Mouse (Mus musculus): ENCODE data around the gene Mlec.
"Not testable (repeated sequence)": the region's sequence is repeated elsewhere in the genome, so short reads cannot be mapped to it uniquely, and the experiment has no call there.

The Mlec gene

DNA sequence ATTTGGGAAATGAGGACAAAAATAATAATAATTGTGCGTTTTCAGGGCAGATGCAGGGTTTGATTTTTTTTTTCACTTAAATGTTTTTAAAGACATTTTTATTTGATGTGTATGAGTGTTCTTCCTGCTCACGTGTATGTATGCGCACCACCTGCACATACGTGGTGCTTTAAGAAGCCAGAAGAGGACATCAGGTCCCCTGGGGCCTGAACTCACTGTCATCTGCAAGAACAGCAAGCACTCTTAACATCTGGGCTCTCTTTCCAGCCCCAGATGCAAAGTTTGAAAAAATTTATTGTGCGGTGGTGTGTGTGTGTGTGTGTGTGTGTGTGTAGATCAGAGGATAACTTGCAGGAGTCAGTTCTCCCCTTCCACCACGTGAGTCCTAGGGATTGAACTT, 19.9 kb upstream of the Mlec start:
- no peak for DNase-seq

DNA sequence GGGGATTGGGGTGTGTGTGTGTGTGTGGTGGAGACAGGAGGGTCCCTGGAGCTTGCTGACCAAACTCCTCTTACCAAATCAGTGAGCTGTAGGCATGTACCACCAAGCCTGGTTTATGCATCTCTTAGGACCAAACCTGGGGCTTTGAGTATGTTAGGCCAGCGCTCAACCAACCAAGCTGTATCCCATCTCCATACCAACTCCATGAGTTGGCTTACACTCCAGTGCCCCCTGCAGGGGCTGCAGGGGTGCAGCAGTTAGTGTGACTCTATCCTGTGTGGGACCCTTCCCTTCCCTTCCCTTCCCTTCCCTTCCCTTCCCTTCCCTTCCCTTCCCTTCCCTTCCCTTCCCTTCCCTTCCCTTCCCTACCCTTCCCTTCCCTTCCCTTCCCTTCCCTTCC, 16.6 kb upstream of the Mlec start:
- no peak for DNase-seq

DNA sequence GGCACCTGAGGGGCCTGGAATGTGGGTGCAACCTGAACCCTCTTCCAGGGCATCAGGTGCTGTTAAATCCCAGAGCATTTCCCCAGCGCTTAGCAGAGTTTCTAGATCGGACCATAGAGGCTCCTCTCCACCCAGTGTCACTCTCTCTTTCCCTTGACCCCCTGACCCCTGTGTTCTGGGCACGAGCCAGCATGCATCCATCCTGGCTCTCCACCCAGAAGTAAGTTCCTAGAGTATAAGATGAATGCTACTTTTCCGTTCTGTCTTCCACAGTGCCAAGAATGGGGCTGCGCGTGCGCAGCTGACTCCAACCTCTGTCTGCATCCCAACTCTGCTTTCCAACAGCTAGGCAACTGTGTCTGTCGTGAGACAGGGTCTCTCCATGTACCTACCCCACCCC, 12.2 kb upstream of the Mlec start:
- DNase-seq, result peak; percentile 71

DNA sequence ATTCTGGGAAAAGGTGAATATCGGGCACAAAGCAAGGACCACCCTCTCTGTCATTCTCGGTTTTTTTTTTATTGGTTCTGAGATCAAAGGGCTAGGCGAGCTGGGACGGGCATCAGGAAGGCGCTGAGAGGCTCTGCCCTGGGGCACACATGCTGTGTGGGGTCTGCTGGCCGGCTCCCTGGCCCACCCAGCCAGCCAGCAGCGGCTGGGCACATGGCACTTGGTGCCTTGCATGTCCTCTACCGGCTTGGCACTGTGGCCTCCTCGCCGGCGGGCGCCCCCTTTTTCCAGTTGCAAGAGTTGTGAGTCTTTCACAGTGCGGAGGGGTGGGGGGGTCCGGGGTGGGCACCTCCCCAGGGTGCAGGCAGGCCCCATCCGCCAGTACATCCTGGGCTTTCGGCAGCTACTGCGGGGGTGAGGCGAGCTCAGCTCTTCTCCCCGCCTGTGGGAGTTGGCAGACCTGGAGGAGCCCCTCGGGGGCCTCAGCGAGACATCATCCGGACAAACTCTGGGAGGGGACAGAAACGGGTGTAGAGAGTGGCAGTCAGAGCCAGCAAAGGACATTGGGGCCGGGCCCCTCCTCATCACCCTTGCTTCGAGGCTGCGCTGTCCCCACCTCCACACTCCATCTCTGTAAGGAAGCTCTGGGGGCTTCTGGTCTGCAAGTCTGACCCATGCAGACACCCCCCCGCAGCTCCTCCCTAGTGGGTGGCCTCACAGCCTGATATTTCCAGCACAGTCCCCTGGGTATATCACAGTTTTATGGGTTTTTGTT, 10.8 kb upstream of the Mlec start:
- DNase-seq, result no peak

DNA sequence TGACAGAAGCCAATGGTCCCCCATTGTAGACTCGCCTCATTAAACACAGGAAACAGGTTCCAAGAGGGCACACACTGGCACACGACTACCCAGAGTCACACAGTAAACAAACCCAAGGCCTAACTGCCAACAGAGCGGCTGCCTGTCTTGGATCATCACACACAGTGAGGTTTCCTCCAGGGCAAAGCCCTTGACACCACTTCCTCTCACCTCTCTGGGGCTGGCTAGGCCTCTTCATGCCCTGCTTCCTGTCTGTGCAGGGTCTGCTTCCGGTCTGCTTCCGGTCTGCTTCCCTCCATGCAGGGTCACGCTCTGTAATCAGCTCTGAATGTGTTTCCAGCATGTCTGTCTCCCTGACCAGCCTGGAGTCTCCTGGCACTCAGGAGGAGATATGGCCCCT, 9.4 kb upstream of the Mlec start:
- DNase-seq, result no peak

DNA sequence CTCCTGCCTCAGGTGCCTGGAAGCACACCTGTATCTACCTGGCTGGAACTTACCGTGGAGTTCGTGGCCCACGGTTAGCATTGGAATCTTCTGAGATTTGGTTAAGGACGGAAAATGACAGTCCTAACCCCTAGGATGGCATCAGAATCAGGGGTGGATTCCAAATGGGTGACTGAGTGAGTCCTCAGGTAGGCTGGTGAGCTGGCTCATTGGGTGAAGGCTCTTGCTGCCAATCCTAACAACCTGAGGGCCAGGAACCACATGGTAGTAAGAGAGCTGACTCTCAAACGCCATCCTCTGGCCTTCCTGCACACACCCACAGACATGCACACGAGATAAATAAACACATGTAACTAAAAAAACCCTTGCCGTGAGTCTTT, 8.8 kb upstream of the Mlec start:
- DNase-seq, result no peak

DNA sequence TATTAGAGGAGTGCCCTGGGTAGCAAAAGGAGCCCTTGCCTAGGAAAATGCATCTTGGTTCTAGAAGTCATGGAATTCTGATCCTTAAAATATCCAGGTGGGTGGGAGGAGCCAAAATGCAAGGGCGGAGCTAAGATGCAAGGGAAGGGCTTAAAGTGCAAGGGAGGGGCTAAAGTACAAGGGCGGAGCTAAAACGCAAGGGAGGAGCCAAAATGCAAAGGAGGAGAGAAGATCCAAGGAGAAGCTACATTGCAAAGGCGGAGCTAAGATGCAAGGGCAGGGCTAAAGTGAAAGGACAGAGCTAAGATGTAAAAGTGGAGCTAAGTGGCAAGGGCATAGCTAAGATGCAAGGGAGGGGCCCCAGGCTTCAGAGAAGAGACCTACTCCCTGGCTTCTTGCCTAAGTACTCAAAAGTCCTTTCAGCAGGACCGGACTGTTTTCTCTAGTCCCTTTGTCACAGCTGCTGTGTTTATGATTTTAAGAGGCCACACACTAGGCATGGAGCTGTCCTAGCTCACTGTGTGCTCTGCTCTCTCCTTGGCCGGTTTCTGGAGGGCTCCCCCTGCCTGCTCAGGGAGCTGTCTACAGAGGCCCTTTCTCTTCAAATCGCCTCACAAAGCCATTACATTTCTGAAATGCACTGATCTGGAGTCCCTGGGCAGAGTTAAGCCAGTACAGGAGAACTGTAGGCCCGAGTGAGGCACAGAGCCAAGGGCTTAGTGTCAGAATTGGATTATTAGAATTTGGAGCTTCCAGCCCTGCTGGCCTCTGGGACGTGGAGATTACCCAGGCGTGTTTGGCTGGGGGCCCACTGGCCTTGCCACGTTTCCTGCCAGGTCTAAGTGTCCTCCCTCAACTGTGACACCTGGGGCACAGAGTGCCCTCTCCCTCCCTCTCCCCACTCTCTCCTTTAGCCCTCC, 8.2 kb upstream of the Mlec start:
- peak; percentile 72 for DNase-seq

DNA sequence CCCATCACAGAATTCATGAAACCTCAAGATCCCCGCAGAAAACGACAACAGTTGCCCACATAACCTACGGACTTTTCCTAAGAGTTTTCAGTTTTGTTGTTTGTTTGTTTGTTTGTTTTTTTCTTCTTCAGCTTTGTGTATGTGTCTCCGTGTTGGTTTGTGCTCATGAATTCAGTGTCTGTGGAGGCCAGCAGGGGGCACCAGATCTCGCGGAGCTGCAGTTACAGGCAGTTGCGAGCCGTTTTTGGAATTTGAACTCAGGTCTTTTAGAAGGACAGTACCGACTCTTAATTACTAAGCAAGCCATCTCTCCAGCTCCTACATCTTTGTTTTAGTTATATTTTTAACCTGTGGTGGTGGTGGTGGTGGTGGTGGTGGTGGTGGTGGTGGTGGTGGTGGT, 7.4 kb upstream of the Mlec start:
- DNase-seq, result no peak

DNA sequence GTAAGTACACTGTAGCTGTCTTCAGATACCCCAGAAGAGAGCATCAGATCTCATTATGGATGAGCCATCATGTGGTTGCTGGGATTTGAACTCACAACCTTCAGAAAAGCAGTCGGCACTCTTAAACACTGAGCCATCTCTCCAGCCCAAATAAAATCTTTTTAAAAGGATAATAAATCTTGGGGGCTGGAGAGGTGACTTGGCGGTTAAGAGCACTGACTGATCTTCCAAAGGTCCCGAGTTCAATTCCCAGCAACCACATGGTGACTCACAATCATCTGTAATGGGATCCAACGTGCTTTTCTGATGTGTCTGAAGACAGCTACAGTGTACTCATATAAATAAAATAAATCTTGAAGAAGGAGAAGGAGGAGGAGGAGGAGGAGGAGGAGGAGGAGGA, 6.5 kb upstream of the Mlec start:
- DNase-seq, result not testable (repeated sequence)

DNA sequence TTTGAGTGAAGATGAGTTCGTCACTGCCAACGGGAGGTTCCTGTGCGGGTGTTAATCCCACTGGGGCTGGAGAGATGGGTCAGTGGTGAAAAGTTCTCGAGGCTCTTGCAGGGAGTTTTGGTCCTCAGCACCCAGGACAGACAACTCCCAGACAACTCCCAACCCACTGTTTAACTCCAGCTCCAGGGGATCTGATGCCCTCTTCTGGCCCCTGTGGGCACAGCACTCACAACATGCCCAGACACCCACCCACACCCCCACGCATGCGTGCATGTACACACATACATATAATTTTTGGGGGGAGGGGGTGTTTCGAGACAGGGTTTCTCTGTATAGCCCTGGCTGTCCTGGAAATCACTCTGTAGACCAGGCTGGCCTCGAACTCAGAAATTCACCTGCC, 5.6 kb upstream of the Mlec start:
- DNase-seq, result peak; percentile 76

DNA sequence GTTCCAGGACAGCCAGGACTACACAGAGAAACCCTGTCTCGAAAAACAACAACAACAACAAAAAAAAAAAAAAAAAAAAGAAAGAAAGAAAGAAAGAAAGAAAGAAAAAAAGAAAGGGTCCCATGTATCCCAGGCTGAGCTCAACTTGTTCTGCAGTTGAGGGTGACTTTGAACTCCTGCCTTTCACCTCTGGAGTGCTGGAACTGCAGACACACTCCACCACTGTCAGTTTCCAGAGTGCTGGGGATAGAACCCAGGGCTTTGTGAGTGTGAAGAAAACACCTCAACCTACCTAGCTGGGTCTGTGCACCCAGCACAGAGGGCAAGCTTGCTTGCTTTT, 3.9 kb upstream of the Mlec start:
- not testable (repeated sequence) for DNase-seq

DNA sequence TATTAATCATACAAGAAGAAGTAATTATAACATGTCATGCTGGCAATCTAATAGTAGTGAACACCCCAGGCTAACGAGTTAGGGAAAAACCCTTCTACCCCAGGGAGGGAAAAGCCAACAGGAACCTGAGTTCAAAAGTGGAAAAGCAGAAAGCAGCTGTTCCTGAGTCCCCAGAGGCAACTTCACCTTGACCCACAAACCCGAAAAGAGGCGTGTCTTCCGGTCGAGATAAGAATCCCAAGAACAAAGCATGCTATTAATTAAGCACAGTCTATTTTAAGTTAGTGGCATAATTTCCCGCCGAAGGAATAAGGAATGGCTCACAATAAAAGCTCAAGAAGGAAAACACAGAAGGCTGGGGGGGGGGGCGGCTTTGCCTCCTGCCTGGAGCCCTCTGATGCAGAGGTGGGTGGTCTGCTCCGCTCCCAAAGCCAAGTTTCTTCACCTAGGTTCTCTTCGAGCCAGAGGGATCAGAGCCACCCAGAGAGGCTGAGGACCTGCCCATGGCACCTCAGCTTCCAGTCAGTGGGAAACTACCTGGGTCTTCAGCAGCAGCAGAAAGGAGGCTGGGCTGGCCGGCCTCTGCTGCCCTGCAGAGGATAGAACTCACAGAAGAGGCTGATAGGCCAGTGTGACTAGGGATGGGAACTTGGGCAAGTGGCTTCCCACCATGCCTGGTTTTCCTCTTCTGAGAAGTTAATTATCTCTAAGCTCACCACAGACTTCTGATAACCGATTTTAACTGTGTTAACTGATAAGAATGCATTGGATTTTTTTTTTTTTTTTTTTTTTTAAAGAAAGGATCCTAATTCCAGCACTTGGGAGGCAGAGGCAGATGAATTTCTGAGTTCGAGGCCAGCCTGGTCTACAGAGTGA, 3.3 kb upstream of the Mlec start:
- peak; percentile 56 for DNase-seq

DNA sequence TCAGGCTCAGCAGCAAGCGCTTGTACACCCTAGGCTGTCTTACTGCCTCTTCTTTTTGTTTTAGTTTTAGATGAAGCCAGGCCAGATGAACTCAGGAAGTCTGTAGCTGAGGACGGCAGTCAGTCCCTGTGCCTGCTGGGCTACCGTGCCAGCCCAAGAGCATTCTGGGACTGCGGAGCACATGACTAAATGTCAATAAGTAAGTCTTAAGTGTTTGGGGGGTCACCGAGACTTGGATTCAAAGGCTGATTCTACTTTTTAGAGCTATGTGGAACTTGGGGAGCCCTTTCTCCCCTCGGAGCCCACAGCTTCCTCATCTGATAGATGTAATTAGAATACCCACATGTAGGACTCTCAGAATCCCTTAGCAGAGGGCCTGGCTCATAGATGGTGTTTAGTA, 2.7 kb upstream of the Mlec start:
- no peak for DNase-seq

DNA sequence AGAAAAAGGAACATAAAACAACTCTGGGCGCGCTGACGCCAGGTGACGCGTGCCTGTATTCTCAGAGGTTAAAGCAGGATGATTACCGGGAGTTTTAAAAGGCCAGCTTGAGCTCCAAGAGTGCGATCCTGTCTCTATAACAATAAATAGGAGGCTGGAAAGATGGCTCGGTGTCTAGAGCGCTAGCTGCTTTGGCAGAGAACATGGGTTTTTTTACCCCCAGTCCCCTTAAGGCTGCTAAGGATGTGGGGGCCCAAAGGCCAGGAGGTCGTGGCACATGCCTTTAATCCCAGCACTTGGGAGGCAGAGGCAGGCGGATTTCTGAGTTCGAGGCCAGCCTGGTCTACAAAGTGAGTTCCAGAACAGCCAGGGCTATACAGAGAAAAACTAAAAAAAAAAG, 1.2 kb upstream of the Mlec start:
- no peak for DNase-seq

DNA sequence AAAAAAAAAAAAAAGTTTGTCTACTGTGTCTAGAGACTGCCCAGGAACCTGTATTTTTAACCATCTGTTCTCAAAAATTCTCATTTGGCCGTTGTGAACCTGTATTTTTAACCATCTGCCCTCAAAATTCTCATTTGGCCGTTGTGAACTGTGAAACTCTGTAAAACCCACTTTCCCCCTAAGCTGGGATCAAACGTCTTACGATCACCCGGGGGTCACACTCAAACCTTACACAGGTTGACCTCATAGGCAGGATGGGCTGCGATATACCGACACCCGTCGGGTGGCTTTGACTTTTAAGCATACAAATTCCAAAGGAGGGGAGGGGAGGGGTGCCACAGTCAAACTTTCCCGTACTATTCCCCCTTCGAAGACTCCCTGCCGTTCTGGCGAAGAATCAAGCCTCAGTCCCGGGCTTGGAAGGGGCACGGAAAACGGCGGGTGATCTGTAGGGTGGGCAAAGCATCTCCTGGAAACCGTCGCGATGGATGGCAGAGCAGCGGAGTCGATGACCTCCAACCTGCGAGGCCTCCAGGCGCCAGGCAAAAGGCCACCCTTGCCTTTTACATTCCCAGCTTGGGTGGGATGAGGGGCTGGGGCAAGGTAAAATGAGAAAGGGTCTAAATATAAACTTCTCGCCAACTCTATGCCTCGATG, 918 bp downstream of the Mlec start:
- DNase-seq, result no peak

DNA sequence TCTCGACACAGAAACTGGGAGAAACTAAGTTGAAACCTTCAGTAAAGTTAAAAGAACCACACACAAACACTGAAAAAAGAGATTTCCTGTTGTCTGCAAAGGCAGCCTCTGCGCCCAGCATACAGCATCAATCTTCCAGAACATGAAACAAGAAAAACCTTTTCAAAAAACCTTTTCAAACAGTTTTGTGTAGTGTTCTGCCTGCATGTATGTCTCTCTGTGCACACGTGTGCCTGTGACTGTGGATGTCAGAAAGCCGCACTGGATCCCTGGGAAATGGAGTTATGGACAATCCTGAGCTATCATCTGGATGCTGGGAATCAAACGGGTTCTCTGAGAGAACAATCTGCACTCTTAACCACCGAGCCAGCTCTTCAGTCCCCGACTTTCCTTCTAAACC, 1.6 kb downstream of the Mlec start:
- no peak for DNase-seq

DNA sequence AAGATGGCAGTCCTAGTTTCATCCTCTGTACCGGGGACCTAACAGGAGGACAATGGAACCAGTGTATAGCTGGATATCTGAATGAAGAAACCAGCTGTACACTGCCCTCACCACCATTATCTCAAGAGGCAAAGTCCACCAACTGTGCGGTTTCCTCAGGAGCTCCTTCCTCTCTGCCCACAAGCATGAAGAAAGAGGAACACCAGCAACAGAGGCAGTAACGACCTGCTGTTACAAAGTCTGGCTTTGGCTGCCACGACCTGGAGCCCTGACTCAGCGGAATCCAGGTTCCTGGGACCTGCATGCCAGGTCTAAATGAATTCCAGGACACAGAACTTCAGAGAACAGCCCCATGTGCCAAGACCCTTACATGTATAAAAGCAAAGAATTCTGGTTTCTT, 2.1 kb downstream of the Mlec start:
- peak; percentile 80 for DNase-seq

DNA sequence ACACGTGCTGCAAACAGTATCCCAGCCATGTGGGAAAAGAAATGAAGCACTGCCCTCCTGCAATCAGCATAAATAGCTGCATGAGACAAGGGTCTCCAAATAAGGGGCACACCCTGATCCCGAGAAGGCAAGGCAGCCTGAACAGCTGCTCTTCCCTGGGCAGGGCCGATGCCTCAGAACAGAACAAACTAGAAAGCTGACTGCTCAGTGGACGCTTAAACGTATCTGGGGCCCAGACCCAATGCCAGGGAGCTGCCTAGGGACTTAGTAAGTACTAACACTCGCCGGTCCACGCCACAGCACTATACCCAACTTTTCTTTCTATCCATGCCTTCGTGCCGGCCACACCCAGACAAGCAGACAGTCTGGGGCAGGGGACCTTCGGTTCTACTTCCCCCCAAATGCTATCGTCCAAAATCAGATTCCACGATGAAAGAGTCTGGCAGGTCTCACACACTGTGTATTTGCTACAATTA, 2.8 kb downstream of the Mlec start:
- no peak for DNase-seq

DNA sequence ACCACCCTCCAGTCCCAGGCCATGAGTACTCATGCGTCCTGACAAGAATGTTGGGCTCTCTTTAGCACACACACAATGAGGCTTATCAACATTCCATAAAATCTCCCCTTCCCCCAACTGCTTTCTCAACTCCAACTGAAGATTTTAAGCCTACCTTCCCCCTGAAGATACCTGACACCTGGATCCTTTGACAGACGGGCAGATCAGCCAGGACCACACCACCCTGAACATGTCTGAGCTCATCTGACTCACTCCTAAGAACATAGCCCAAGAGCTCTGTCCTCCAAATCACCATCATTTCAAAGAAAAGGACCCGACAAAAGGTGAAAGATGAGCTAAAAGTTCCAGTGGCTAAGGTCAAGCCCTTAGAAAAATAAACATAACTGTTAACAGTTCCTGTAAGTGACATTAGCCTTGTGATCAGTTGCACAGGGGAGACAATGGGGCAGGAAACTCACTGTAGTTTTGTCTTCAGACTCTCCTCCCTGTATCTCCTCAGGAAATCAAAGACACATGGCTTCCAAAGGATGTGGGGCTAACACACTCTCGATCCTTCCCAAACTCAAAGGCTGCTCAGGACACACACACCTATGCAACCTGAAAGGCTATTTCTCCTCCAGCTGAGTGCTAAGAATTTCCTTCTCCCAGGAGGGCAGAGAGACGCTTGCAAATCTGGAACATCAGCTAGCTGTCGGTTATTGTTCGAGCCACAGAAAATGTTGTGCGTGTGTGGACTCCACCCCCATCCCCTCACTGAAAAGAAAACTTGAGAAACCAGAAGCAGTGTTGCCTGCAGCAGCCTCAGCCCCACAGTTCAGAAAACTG, 5.6 kb downstream of the Mlec start:
- DNase-seq, result no peak

DNA sequence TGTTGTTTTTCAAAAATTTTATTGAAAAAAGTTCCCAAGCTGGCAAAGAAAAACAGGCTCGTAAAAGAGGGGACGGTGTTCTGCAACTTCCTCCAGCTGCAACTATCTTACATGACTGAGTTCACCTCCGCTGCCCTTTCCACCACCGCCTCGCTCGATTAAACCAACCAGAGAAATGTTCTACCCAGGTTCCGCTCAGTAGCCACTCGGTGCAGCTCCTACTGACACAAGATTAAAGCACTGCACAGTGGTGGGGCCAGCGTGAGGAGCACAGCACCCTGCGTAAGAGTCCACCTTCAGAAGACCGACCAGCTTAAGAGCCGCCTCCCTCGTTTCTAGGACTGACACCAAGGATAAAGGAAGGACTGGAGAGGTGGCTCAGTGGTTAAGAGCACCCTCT, 6.5 kb downstream of the Mlec start:
- peak; percentile 68 for DNase-seq

DNA sequence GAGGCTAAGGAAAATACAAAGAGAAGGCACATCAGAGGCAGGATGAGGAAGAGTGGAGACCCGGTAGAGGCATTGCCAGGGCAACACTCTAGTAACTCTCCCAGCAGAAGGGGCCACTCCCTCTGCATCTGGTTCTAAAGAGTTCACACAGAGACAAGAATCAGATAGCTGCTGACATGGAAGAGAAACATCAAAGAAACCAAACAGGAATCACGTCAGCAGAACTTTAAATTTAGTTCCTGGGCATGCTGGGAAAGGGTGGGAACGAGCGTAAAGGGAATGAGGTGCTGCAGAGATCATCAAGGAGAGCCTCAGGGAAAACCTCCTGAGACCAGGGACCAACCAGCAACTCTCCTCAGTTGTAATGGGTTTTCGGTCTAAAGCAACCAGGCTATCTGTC, 7.0 kb downstream of the Mlec start:
- DNase-seq, result no peak

Measured in kidney, postnatal 14 days (tissue).